Mouse (Mus musculus) myocyte (in vitro differentiated cells): ENCODE results near the gene Prkch. TPM values are rescaled to one million over a fixed set of nuclear protein-coding genes. Genes with fewer than 3 reads are reported as not detected.

Source experiments
- H3K27me3 ChIP-seq: one replicate; pipeline ENCODE4 v1.6.1; 2011; ENCODE audit not compliant: control insufficient read depth, insufficient read depth, insufficient read length
- H3K36me3 ChIP-seq: one replicate; pipeline ENCODE4 v1.6.1; 2011; ENCODE audit not compliant: control insufficient read depth, insufficient read depth
- H3K4me2 ChIP-seq: one replicate; pipeline ENCODE4 v1.6.1; 2011; ENCODE audit warnings: low read depth, control low read depth
- H3K4me3 ChIP-seq: one replicate; pipeline ENCODE4 v1.5.1; 2011; ENCODE audit warnings: mild to moderate bottlenecking, control low read depth, moderate library complexity
- H3K79me2 ChIP-seq: one replicate; pipeline ENCODE4 v1.6.1; 2011; ENCODE audit not compliant: control insufficient read depth, insufficient read depth
- H3ac ChIP-seq: one replicate; pipeline ENCODE4 v1.6.1; 2011; ENCODE audit not compliant: control insufficient read depth, insufficient read length
- CEBPB ChIP-seq: IDR thresholded peaks from 2 replicates; pipeline ENCODE4 v1.6.1; 2011; ENCODE audit warnings: mild to moderate bottlenecking, moderate library complexity; ENCODE audit not compliant: poor library complexity, insufficient read depth, severe bottlenecking
- E2F4 ChIP-seq: IDR thresholded peaks from one replicate; pipeline ENCODE4 v1.6.1; 2011; ENCODE audit warnings: mild to moderate bottlenecking, control low read depth, moderate library complexity; ENCODE audit not compliant: insufficient read depth
- MAX ChIP-seq: IDR thresholded peaks from one replicate; pipeline ENCODE4 v1.6.1; 2011; ENCODE audit warnings: low read depth, mild to moderate bottlenecking, control low read depth
- MYOD1 ChIP-seq, 3 experiments: IDR thresholded peaks; one replicate each; pipeline ENCODE4 v1.6.1; 2011; ENCODE audit warnings: control low read depth in 2 of 3, low read depth in 2 of 3, mild to moderate bottlenecking in 2 of 3, moderate library complexity in 1 of 3; ENCODE audit not compliant: insufficient read length in 2 of 3, control insufficient read depth in 1 of 3
- MYOG ChIP-seq, 3 experiments: IDR thresholded peaks; one replicate each; pipeline ENCODE4 v1.6.1; 2011; ENCODE audit warnings: control low read depth in 2 of 3, low read depth in 2 of 3, mild to moderate bottlenecking in 2 of 3; ENCODE audit not compliant: insufficient read length in 2 of 3, control insufficient read depth in 1 of 3, insufficient read depth in 1 of 3
- POLR2A ChIP-seq: IDR thresholded peaks from one replicate; pipeline ENCODE4 v1.6.1; 2011; ENCODE audit warnings: low read depth, mild to moderate bottlenecking, control low read depth, moderate library complexity; ENCODE audit not compliant: insufficient read length
- POLR2AphosphoS2 ChIP-seq: IDR thresholded peaks from one replicate; pipeline ENCODE4 v1.6.1; 2011; ENCODE audit warnings: low read depth, control low read depth; ENCODE audit not compliant: insufficient read length
- REST ChIP-seq: IDR thresholded peaks from one replicate; pipeline ENCODE4 v1.6.1; 2011; ENCODE audit warnings: mild to moderate bottlenecking, control low read depth, moderate library complexity; ENCODE audit not compliant: insufficient read depth, insufficient read length
- SRF ChIP-seq: IDR thresholded peaks from one replicate; pipeline ENCODE4 v1.6.1; 2011; ENCODE audit warnings: low read depth; ENCODE audit not compliant: control insufficient read depth, insufficient read length
- TCF12 ChIP-seq: IDR thresholded peaks from one replicate; pipeline ENCODE4 v1.6.1; 2011; ENCODE audit warnings: mild to moderate bottlenecking, control low read depth; ENCODE audit not compliant: poor library complexity, insufficient read depth, severe bottlenecking
- TCF3 ChIP-seq: IDR thresholded peaks from one replicate; pipeline ENCODE4 v1.6.1; 2011; ENCODE audit warnings: low read depth, control low read depth; ENCODE audit not compliant: insufficient read length
- USF1 ChIP-seq: IDR thresholded peaks from one replicate; pipeline ENCODE4 v1.6.1; 2011; ENCODE audit warnings: low read depth, mild to moderate bottlenecking, control low read depth, moderate library complexity
- polyA plus RNA-seq: library from polyadenylated mRNA; unstranded; fragments of >200 nt; fragmentation: generic; extraction: Trizol; gene quantifications from one replicate; pipeline ENCODE4 v1.2.1, GENCODE M21; 2012; ENCODE audit warnings: missing spikeins

Gene Prkch
- polyA plus RNA-seq, 1 experiment: 0.10 TPM

DNA sequence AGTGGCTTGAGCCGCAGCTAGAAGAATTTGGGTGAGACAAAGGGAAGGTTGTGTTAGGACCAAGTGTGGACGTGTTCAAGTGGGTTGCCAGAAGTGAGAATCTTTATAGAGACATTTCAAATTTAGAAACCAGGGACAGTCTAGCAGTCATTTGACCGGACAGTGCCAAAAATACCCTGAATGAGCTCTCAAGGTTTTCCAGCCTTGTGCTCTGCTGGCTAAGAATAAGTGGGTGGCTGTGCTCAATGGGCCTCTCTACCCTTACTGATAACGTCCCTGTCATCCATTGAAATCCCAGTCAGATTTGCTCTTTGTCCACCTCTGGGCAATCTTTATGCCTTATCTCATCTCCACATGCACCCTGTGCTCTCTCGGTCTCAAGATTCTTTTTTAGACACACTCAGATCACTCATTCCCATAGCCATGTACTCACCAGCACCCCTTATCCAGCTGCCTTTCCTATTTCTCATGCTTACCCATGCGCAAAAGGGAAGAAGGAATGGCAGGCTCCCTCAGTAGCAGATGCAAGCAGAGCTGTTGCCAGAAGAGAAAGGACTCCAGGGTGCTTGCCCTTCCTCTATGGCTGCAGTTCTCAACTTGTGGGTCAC lies 196.9 kb downstream of the Prkch start:
- Histone ChIP-seq H3ac (no peak overlapping the region), H3K36me3 (no peaks in the 10 kb centered on the region), H3K79me2 (no peaks in the 10 kb centered on the region), H3K4me2 (peak overlapping the region; percentile 74), H3K4me3 (no peak overlapping the region), H3K27me3 (no peaks in the 10 kb centered on the region)
- TF ChIP-seq TCF3 (no peak), REST (no peak), POLR2AphosphoS2 (no peak), SRF (no peak), USF1 (no peak), POLR2A (no peak), MYOD1 (IDR thresholded peaks at IDR 0.05; ENCODE audit: control insufficient read depth in 1 of 3, insufficient read length in 2 of 3, low read depth in 2 of 3) (no peak), MAX (no peak), MYOG (IDR thresholded peaks at IDR 0.05; ENCODE audit: control insufficient read depth in 1 of 3, insufficient read depth in 1 of 3, insufficient read length in 2 of 3, low read depth in 2 of 3) (no peak), E2F4 (no peak), TCF12 (no peak), CEBPB (no peak)

GRCm38 (mm10) chr12:73786909-73787308 lies 202.3 kb downstream of the Prkch start:
- Histone ChIP-seq H3K4me3 (no peak overlapping the region), H3K36me3 (no peaks in the 10 kb centered on the region)

DNA sequence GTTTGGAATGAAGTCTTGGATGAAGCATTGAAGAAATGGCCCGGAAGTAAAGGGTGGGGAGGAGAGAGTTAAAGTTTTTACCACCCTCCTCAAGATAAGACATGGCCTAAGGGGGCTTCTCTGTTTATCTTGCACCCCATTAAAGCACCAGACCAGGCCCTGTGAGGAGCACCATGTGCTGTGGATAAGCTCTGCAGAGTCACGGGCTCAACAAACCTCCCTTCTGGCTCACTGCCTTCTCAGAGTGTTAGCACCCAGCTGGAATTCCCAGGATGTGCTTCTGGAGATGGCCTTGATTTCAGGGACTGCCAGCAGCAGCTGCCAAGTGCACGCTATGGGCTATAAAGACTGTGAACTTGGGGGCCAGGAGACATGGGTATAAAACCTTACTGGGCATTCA lies 204.3 kb downstream of the Prkch start:
- H3K36me3 ChIP-seq: no peaks in the 10 kb centered on the region
- TF ChIP-seq MYOG (IDR thresholded peaks at IDR 0.05; ENCODE audit: control insufficient read depth in 1 of 3, insufficient read depth in 1 of 3, insufficient read length in 2 of 3, low read depth in 2 of 3) (peak in 1 of 3 experiments; percentile 59), MYOD1 (IDR thresholded peaks at IDR 0.05; ENCODE audit: control insufficient read depth in 1 of 3, insufficient read length in 2 of 3, low read depth in 2 of 3) (peak in 2 of 3 experiments; percentile 45 to 67), REST (no peak), MAX (no peak), POLR2AphosphoS2 (no peak)
- H3K4me3 ChIP-seq: no peak overlapping the region
- no peaks in the 10 kb centered on the region for H3K79me2 ChIP-seq
- no peak overlapping the region for H3ac ChIP-seq
- no peak overlapping the region for H3K4me2 ChIP-seq
- H3K27me3 ChIP-seq: no peaks in the 10 kb centered on the region

More at GRCm38 (mm10) chr12:73786909-73787308, 202.3 kb downstream of the Prkch start:
- Histone ChIP-seq H3K4me2 (peak overlapping the region; percentile 53), H3K27me3 (no peaks in the 10 kb centered on the region), H3ac (no peak overlapping the region), H3K79me2 (no peaks in the 10 kb centered on the region)
- TF ChIP-seq MYOD1 (IDR thresholded peaks at IDR 0.05; ENCODE audit: control insufficient read depth in 1 of 3, insufficient read length in 2 of 3, low read depth in 2 of 3) (peak in 1 of 3 experiments; percentile 20), MYOG (IDR thresholded peaks at IDR 0.05; ENCODE audit: control insufficient read depth in 1 of 3, insufficient read depth in 1 of 3, insufficient read length in 2 of 3, low read depth in 2 of 3) (peak in 1 of 3 experiments; percentile 21), POLR2AphosphoS2 (no peak), REST (no peak), TCF12 (no peak), MAX (peak; percentile 59), USF1 (no peak), CEBPB (peak; percentile 68; the same call in 1 of the 2 replicates), SRF (no peak), POLR2A (no peak), E2F4 (no peak), TCF3 (no peak)

- H3K36me3 ChIP-seq: no peaks in the 10 kb centered on the region
Measured at GRCm38 (mm10) chr12:73790571-73791108, 206.0 kb downstream of the Prkch start.

More at GRCm38 (mm10) chr12:73790571-73791108, 206.0 kb downstream of the Prkch start:
- Histone ChIP-seq H3ac (no peak overlapping the region), H3K4me3 (no peak overlapping the region), H3K27me3 (no peaks in the 10 kb centered on the region), H3K79me2 (no peaks in the 10 kb centered on the region), H3K4me2 (peak overlapping the region; percentile 57)
- no peak for TF ChIP-seq POLR2AphosphoS2
- no peak for TF ChIP-seq SRF
- no peak for TF ChIP-seq E2F4
- TF ChIP-seq USF1: no peak
- TF ChIP-seq MYOD1 (IDR thresholded peaks at IDR 0.05; ENCODE audit: control insufficient read depth in 1 of 3, insufficient read length in 2 of 3, low read depth in 2 of 3): peak; percentile 31 to 92 (median 84)
- peak; percentile 92 for TF ChIP-seq CEBPB
- TF ChIP-seq TCF12: peak; percentile 82
- TF ChIP-seq TCF3: no peak
- TF ChIP-seq MAX: peak; percentile 36
- no peak for TF ChIP-seq REST
- peak in 2 of 3 experiments; percentile 57 to 84 for TF ChIP-seq MYOG (IDR thresholded peaks at IDR 0.05; ENCODE audit: control insufficient read depth in 1 of 3, insufficient read depth in 1 of 3, insufficient read length in 2 of 3, low read depth in 2 of 3)
- no peak for TF ChIP-seq POLR2A
